Mouse (Mus musculus) brain, embryonic 18.5 days (tissue): ENCODE measurements around the gene Ssbp3.

Experiments
- DNase-seq: peaks from one replicate; pipeline ENCODE4 v3.0.0-alpha.2; 2012; ENCODE audit warnings: low read depth, low spot score

The Ssbp3 gene

DNA sequence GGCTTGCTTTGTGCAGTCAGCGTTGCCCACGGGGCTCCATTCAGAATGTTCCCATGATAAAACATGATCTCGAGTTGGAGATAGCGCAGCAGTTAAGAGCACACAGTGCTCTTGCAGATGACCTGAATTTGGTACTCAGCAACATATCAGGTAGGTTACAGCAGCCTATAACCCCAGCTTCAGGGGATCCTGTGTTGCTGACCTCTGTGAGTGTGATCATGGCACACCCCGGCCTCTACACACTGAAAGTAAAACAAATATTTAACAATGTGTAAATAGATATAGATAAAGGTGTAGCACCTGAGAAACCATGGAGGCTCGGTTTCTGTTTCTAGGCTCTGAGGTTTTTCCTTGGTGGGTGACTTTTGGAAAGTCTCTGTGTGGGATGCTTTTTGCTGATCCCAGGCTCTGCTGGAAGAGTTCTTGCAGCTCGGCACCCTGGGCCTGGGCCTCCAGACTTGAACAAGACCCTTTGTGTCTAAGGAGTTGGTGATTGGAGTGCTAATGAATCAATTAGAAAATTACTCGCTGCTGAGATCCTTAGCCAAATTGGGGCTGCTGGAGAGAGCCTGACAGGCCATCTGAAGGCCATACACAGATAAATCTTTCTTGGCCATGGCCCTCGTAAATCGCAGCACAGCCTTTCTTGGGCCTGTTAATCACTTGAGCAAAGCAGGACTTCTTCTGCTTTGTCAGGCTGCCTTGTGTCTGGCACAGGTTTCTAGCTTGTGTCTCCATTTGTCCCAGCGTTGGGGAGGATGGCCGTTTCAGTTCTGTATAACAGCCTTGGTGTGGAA lies 49.2 kb downstream of the Ssbp3 start:
- DNase-seq = no peak

DNA sequence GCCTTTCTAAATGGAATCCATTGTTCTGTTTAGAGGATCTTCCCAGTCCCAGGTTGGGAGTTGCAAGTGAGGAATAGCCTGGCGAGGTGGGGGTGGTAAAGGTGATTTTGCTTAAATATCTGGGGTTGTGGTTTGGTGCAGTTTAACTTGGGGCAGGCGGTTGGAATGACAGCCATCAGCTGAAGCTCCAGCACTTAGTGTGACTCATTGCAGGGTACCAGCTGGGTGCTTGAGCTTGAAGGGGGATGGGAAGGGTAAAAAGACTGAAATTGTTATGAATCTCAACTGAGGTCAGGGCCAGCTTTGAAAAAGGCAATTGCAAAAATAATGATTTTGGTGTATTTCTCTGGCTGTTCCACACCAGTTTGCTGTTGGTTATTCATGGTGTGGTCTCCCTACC lies 50.0 kb downstream of the Ssbp3 start:
- DNase-seq = no peak

DNA sequence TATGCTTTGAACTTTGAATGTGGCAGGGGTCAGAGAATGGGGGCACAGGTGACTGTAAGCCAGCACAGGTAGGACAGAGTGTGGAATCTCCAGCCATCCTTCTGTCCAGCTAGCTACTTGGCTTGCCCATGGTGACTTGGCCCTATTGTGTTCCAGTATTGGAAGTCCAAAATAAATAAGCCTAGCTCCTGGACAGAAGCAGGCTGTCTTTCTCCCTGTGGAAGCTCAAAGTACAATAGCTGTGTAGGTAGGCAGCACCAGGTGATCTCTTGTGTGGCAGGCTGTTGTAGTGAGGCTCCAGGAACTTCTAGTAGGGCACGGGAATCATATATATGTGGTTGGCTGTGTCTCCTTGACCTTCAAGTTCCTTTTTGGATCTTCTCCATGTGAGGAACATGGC lies 50.8 kb downstream of the Ssbp3 start:
- DNase-seq = no peak

DNA sequence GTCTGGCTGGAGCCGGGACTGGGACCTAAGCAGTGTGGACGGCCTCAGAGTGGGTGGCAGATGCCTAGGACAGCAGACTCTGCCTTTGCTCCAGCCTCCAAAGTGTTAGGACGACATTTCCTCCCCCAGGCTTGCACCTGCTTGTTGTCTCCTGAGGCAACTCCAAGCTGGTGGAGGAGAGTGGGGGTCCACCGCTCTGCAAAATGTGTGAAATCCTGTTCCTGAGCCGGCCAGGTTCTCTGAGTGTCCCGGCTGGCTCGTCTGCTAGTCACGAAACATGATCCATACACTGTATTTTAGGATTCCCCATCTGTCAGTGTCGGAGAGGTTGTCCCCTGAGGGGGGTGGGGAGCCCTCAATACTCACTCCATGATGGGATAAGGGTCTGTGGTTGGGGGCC lies 53.9 kb downstream of the Ssbp3 start:
- no peak for DNase-seq

DNA sequence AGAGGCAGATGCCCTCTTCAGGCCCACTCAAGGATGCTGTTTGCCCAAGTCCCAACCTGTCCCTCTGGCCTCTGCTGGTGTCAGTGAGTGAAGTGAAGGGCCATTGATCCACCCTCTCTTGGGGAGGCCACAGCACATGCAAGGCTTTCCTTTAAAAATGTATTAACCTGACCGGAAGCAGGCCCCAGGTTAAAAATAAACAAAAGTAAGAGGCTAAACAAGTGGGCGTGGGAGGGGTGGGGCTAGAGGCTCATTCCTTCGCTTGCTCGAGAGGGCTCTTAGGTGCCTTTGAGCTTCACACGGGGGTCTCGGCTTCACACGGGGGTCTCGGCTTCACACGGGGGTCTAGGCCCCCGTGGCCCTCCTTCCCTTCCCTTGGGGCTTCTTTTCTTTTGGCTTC lies 54.5 kb downstream of the Ssbp3 start:
- no peak for DNase-seq

DNA sequence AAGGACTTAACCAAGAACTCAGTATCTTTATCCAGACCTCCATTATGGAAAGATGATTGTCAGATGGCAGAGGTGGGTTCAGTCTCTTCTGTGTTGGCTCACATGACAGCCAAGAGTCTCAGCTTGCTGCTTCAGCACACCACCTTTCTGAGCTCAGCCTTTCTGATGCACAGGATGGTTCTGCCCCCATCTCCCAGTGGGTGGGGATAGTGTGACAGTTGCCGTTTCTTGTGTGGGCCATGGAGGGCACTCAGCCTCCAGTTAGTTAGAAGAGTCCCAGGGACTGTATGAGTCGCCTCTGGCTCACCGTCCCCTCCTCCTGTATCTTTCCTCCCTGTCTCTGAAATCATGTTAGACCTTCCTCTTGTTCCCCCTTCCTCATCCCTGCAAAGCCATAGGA lies 55.9 kb downstream of the Ssbp3 start:
- DNase-seq = no peak

DNA sequence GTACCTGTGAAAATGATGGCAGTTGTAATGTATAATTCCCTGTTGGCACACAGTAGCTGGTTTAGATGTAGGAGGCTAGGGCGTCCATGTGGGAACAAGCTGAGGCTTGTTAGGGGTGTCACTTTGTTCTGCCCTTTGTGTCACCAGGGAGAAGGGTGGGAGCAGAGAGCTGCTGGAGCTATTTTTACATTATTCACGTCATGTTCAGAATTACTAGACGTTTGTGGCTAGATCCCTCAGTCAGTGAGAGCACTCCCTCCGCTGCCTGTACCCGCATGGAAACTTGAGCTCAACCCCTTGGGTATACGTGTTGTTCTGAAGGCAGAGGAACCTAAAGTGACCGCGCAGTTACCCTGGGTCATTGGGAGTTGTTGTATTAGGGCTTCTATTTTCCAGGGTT lies 58.4 kb downstream of the Ssbp3 start:
- DNase-seq = no peak

DNA sequence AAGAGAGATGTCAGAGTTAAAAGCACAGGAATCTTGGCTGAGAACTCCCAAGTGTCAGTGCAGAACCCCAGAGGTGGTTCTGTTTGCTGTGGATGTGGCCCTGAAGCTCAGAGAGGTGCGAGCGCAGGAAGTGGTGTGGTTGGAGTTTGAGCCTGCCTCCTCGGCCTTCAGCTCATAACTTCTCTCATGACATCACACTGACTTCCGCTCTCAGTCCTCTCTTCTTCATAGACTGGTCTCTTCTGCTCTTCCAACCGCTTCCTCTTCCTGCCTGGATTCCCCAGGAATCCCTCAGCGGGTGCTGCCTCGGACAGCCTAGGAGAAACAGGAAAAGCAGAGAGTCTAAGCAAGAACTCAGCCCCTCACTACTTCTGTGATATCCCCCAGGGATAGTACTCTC lies 60.3 kb downstream of the Ssbp3 start:
- no peak for DNase-seq

DNA sequence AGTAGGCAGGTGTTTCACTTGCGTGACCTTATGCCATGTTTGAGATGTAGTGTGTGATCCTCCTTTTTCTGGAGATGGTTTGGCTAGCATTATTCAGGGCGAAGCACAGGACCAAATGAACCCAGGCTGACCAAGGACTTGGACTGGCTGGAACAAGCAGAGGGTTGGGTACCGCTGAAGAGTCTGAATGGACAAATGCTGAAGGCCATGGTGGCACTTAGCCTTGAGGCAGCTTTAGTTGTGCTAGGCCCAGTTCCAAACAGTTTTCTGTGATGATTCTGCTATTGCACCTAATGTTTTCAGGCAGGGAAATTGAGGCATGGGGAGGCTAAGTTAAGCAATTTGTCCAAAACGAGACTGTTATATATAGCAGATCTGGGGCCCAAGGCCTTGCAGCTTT lies 61.6 kb downstream of the Ssbp3 start:
- DNase-seq = no peak

DNA sequence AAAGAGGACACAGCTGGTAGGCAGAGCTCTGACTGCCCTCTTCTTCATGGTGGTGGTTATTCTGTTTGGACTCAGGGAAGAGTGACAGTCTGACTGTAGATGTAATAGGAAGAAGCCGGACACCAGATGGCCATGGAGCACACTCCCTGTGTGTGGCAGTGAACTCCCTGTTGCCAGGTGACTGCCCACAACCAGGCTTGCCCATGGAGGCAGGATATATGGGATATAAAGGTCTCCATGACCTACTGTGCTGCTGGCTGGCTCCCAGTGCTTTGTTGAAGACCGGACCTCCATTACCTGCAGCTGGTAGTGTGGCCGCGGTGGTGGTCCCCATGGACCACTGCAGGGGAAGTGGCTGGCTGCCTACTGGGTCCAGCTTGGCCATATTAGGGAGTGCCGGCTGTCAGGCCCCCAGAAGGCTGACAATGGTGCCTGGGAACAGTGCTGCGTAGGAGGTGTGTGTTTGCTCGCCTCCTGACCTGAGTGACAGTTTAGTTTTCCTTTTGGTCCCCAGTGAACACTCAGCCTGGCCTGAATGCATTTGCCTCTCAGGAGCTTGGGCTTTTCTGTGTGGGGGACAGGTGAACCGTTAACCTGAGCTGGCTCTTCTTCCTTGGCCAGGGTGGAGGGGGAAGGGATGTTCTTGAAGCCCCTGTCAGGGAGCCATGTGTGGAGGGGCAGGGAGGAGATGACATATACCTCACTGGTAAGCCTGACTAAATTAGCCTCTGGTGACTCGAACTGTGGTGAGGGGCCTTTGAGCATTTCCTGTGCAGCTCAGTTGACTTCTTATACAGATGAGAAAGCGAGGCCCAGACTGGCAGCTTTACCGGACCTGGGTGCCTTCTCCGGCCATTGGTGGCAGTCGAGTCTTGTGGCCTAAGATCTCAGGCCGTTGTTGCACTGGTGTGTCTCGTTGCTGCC lies 62.2 kb downstream of the Ssbp3 start:
- no peak for DNase-seq

DNA sequence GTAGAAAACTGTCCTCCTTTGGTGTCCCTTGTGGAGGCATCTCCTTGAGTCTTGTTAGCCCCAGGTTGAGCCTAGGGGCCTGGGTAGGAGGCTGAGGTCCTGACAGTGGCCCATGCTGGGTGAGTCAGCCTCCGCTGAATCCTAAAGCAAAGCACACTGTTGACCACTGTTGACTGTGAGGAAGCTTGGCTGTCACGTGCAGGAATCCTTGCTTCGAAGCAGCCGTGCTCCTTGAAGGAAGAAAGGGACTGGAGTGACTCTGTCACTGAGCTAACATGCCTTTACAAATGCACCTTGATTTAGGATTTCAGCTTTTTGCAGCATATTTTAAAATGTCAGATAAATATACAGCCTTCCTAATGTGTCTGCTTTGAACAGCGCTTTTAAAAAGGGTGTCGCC lies 64.8 kb downstream of the Ssbp3 start:
- no peak for DNase-seq

DNA sequence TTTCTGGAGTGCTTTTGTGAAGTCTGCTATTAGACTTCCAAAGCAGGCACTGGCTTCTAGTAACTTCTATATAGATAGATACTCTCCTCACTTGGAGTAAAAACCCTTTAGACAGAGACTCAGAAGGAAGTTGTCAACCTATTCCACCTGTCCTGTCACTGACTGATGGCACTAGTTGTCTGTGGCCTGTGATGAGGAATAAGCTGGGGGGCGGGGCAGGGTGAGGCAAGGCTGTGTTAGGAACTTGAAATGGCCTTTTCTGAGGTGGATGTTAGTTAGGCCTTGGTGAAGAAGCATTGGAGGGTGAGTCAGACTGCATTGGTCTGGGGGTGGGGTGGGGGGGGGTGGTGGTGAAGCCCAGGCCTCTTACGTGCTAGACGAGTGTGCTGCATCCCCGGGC lies 65.4 kb downstream of the Ssbp3 start:
- DNase-seq = no peak

DNA sequence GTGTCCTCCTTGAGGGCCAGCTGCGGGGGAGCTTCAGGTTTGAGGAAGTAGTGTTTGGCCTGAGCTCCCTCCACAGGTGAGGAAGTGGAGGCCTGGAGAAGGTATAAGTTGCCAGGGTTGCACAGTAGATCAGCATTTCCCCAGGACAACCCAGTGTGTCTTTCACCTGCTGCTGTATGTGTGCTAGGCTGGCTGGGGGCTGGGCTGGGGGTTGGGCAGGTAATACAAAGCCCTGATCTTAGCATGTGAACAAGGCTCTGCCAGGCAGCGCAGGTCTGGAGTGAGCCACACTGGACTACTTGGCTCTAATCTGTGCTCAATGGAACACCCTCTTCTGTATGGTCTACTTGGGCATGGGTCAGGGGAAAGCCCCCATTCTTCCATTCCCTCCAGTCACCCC lies 66.1 kb downstream of the Ssbp3 start:
- DNase-seq = no peak

DNA sequence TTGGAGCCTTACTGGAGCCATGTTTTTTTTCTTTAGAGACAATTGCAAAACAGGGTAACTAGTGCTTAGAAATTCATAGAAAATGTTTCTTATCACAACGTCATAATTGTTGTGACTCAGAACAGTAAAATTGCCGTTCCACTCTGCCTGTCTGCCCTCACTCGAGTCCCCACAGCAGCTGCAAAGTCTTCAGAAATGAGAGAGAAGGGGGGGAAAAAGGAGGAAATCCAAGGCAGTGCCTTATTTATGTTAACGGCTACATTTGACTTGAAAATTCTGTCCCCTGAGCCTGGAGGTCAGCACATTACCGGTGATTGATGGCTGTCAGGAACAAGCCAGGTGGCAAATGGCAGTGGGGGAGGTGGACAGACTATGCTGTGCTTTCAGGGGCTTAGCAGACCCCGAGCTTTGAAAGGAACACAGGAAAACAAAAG lies 66.7 kb downstream of the Ssbp3 start:
- DNase-seq = no peak

DNA sequence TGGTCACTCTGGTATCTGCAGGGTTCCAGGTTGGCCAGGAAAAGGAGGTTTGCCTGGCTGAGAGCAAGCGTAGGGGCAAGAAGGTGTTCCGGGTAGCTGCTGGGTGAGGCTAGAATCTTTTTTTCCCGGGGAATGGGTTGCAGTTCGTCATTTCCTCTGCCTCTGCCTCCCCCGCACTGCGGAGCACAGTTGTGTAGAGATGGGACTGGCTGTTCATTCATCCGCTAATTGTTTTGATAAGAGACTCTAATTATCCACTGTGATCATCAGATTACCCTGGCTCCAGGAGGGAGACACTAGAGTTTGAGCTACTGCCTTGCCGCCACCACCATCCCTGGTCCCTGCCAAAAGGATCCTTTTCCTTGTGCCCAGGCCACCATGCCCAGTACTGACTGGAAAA lies 67.9 kb downstream of the Ssbp3 start:
- DNase-seq = no peak

DNA sequence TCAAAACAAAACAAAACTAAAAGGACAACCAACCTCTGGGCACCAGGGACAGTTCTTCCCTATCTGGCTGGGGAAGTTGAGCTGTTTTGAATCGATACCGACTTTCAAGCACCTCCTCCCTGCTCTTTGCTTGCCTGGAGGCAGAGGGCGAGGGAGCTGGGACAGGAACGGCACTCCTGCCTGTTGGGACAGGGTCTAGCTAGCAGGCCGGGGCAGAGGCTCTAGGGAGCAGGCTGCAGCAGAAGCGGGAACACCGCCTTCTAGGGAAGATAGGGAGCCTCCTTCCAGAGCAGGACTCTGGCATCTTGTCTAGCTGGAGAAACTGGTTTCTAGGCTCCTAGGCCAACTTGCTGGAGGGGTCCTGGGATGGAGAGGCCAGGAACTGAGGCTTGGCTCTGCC lies 70.2 kb downstream of the Ssbp3 start:
- no peak for DNase-seq

DNA sequence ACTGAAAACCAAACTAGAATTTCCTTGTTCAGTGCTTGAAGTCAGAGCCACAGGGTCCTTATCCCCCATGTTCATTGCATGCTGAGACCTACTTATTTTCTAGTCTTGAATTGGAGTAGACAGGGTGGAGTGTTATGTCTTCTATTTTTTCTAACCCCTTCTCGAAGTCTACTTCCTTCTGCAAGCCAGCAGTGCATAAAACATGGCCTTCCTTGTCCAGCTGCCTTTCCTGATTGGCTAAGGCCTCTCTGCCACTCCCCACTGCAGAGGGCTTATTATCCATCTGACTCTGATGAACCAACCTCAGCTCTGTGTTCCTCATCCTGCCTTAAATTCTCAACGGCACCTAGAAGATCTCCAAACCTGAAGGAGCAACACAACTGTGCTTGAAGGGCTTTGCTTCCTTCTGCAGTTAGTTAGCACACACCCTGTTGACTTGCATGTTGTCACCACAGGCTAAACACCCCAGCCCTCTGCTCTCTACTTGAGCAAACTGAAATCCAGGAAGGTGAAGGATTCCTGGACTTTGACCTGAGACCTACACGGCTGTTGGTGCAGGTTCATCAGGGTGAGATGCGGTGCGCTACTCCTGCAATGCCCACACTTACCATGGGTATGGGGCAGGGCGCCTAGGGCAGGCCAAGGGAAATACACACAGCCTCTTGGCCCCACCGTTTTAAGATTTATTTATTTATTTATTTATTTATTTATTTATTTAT lies 71.0 kb downstream of the Ssbp3 start:
- DNase-seq = no peak

DNA sequence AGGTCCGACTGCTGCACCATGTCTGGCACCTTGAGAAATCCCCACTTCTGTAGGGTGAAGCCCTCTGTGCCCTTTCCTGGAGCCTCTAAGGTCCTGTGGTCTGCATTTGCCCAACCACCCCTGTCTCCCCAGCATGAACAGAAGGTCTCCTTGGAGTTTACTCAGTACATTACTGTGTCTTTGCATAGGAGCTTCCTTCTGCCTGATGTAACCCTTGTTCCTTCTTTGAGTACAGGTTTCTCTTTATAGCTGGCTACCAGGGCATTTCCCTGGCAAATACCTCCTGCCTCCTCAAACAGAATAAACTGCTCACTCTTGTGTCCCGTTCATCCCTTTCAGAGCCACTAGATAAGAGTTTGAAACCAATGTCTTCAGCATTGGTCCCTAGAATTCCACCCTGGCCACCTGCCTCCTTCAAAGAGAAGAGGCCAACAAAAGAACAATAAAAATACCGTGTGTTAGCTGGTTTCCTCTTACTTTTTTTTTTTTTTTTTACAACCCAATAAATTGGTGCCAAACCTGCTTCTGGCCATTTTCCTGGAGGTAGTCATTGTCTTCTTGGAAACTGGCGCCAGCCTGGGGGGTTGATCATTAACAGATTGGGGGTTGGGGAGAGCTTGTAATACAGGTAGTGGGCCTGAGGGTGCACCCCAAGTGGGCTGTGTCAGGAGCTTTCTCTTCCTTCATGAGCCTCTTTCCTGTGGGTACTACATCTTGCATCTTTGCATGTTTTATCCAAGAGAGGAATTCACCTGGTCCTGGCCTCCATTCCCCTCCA lies 72.0 kb downstream of the Ssbp3 start:
- no peak for DNase-seq

DNA sequence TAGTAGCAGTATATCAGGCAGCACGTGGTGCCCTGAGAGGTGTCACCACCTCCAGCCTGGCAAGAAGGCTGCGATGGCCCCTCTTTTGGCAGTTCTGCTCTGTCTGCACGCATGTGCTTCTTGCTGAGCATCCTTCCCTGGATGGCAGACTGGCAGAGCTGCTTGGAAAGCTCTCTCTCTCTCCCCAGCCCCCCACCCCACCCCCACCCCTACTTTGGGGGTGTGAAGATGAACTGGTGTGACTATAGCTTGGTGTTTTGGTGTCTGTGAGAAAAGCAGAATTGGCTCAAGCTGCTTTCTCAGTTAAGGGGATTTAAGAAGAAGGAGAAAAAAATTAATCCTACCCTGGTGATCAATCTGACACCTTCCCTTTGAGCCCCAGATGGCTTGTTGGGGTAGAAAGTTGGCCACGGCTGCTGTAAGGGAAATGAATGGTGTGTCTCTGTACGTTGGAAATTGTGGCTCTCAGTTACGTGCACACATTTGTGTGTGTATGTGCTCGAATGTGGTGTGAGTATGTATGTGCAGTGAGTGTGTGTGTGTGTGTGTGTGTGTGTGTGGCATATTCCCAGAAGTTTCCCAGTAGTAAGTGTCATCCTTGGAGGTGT lies 73.5 kb downstream of the Ssbp3 start:
- no peak for DNase-seq

DNA sequence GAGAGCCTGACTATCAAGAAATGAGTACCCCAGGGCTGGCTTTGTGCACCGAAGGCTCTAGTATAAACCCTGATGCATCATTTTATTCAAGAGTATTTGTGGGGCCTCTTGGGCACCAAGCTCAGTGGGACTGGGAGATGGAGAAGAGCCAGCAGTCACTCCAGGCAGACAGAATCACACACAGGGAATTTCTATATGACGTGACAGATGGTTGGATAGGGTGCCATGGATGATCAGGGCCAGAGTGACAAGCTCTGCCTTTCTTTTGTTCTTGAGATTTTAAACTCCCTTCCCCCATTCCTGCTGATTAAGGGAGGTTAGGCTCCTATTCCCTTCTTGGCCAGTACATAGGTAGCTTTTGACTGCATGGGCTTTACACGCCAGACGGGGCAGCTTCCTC lies 74.8 kb downstream of the Ssbp3 start:
- DNase-seq = no peak
